Mouse (Mus musculus) kidney, postnatal 4 days (tissue): ENCODE measurements around the gene Grin2d.

Experiments used
- DNase-seq, 2 experiments: peaks; one replicate each; pipeline ENCODE4 v3.0.0; 2021; ENCODE audit warnings: mixed read lengths in 2 of 2

Grin2d gene

GRCm38 (mm10) chr7:45897258-45897757 lies 19.1 kb upstream of the Grin2d start:
- peak; percentile 70 to 84 for DNase-seq

DNA sequence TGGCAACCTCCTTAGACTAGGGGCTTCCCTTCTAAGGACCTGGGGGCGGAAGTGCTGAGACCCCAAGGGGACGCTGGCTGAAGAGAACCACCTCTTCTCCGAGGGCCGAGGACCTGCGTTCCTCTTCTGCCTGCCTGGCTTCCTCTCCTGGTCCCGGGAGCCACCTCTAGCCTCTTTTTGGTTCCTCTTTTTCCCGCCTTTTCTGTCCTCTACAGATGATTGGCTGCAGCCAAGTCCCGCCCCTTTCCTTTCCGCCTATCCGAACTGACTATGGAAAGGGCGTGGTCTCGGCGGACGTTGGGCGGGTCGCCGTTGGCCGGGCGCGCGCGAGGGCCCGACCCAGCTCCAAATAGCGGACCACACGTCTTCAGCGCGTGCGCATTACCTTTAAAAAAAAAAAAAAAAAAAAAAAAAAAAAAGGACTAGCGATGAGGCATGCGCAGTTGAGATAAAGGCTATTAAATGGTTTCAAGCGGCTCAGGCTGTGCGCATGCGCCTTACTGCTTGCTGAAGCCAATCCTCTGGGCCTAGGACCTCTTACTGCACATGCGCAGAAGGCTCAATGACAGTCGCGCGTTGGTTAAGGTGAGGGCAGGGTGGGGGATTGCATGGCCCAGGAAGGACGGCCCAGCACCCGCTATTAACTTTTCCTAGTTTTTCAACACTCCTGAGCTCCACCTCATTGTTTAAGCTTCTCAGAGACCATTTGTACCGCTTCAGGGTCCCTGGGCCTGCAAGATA lies 18.5 kb upstream of the Grin2d start, which contains the start of the genes Syngr4 and Tmem143:
Syngr4 (minus strand) TSS at position 198 of the 741 bp plus-strand sequence.
Tmem143 (plus strand) TSS at position 425 of the 741 bp plus-strand sequence.
- peak; percentile 96 to 98 for DNase-seq

DNA sequence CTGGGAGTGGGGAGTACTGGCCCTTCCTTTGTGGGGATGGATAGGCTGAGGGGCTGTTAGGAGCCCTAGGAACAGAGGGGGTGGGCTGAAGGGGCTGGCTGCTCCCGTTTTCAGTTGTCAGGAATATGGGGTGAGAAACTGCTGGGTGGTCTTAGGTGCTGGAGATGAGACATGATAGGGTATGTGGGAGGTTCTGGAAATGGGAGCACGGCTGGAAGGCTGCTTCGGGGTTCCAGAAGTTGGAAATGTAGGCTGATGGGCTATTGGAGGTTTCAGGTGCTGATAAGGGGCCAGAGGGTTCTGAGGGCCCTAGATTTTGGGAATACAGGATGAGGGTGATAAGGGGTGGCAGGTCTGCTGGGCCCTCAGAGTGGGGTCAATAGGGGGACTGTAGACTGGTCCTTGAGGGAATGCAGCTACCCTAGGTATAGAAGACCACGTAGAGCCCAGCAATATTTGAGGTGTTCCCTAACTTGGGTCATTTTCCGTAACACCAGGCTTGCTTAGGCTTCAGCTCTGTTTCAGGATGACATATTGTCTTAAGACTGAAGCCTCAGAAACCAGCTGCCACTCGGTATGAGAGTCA lies 17.8 kb upstream of the Grin2d start:
- DNase-seq, result no peak

DNA sequence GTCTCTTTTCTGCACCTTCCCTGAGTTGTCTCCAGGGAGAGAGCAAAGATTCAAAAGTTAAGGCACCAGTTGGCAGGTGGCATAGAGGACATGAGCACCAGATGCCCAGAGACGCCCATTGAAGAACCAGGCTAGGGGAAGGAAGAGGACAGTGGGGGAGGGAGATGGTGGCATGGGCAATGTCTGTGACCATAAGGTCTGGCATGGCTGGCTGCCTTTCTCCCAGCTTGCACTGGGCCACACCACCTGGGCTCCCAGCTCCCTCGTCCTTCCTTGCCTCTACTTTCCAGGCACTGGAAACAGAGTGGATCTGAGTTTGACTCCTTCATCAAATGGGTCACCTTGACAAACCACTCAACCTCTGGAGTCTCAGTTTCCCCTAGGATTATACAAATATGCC lies 14.5 kb upstream of the Grin2d start:
- no peak for DNase-seq

- no peak for DNase-seq
Observed at GRCm38 (mm10) chr7:45887246-45887645, 9.1 kb upstream of the Grin2d start.

- no peak for DNase-seq
Observed at GRCm38 (mm10) chr7:45881011-45881410, 2.8 kb upstream of the Grin2d start.

GRCm38 (mm10) chr7:45880531-45880930 lies 2.4 kb upstream of the Grin2d start:
- no peak for DNase-seq

- no peak for DNase-seq
Observed at GRCm38 (mm10) chr7:45876895-45877294, 1.3 kb downstream of the Grin2d start.

GRCm38 (mm10) chr7:45873061-45873947 lies 4.9 kb downstream of the Grin2d start:
- DNase-seq, result peak; percentile 70 to 81

DNA sequence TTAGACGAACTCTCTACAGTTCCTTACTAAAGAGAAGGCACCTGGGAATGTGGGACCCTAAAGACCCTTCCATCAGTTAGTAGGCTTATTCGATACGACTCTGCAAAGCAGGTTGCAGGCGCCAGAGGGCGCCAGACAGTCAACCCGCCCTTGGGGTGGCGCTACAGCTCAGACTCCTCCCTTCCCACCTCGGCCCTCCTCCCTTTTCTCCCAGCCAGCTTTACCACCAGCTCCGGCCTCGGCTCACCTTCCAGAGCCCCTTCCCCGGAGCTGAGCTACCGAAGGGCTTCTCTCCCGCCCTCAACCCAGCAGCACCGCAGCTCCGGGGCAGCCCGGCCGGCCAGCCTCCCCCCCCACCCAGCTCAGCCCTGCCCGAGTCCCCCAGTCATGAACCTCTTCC lies 5.6 kb downstream of the Grin2d start, which contains the start of gene Kdelr1:
Kdelr1 (plus strand) TSS at position 149 of the 400 bp plus-strand sequence.
- DNase-seq, result peak; percentile 93 to 94

DNA sequence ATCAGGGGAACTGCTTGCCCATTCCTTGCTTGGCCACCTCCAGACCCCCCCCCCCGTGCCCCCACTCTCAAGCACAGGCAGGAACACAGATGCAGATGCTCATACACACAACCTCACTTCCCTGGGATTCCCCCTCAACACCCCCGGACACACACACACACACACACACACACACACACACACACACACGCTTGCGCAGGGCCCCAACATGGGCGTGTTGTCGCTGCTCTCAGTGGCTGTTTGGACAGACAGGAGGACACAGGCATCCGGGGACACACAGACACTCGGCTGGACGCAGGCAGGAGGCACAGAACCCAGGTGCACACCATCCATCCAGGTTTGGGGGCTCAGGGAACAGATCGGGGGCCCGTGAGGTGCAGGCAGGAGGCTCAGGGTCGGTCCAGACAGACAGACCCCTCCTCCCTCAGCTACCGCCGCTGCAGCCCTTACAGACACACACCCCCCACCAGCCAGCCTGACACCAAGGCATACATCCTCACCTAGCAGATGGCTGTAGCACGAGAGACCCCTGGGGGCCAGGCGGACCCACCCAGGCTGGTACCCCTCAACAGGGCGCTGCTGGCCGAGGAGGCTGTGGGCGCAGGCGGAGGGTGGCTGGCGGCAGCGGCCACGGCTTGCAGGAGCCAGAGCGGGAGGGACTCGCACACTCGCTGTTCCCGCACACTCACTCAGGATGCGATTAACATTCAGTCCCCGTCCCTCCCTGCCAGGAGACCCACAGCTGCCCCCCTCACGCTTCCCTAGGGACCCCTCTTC lies 7.7 kb downstream of the Grin2d start:
- DNase-seq, result peak; percentile 32 to 36

DNA sequence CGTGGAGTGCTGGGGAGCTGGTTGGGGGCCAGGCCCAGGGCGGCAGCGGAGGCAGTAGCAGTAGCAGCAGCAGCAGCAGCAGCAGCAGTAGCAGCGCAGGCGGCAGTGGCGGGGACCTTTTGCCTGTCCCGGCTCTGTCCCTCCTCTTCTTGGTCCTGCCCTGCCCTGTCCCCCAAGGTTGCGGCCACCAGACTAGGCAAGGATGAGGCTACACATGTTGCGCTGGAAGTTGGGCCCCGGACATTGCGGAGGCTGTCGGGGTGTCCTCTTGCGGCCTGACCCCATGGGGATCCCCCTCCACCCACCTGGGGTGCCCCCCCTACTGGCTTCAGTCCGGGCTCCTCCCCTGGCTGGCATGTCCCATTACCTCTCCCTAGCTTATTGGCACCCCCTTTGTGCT lies 8.4 kb downstream of the Grin2d start:
- DNase-seq, result peak; percentile 31 to 44

DNA sequence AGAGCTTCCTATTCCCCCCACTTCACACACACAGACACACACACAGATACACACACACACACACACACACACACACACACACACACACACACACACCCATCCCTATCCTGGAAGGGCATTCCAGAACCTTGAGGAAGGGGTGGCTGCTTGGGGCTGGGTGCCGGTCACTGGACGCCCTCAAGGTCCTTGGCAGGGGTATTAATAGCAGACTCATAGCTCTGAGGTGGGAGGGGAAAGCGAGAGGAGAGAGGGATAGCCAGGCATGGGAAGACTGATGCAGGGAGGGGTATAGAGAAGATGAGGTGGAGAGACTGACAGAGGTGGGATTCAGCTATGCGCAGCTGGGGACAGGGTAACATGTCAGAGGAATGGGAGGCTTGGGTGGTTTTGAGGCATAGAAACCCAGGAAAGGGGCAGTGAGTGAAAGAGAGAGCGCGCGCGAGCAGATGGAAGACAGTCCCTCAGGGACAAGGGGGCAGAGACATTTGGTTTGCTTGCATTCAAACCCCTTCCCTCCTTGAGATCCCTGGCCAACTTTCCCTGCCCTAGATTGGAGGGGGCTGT lies 9.0 kb downstream of the Grin2d start:
- DNase-seq, result no peak

GRCm38 (mm10) chr7:45867871-45868270 lies 10.3 kb downstream of the Grin2d start:
- no peak for DNase-seq

GRCm38 (mm10) chr7:45865925-45866910 lies 12.0 kb downstream of the Grin2d start:
- peak; percentile 97 to 98 for DNase-seq

GRCm38 (mm10) chr7:45864435-45864834 lies 13.7 kb downstream of the Grin2d start:
- DNase-seq, result no peak

DNA sequence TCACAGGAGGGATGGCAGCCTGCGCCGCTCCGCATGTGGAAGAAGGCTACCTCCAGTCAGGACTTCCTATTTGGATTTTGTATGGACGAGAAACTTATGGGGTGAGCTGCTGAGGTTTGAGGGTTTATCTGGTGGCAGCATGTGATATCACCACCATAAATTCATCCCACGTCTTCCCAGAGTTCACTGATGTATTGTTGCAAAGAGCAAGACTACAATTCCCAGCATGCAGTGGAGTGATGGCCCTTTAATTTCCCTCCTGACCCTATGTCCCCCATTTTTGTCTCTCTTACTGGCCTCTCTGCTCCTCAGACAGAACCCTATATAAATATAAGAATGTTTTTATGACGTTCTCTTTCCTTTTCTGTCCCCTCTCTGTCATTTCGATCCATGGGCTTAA lies 15.4 kb downstream of the Grin2d start:
- DNase-seq, result no peak

DNA sequence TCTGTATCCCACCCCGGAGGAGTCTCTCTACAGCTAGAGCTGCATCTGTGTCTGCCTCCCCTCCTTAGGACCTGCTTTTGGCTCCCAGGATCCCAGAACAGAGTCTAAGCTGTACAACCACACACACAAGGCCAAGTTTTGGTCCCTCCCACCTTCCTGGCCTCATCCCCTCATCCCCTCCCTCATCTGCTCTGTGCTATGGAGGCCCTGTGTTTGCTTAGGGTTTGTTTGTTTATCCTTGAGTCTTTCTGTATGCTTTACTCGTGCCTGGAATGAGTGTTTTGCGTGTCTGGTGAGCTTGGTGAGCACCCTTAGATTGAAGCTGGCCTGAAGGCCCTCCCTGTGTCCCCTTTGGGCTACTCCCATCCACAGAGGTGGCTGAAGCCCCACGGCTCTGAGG lies 19.2 kb downstream of the Grin2d start:
- DNase-seq, result no peak

- peak; percentile 47 to 56 for DNase-seq
Observed at GRCm38 (mm10) chr7:45856950-45857901, 21.0 kb downstream of the Grin2d start.
